Mouse (Mus musculus) C2C12 (cell line): ENCODE data around the gene Chl1.

Source experiments
- CTCF ChIP-seq: IDR thresholded peaks from one replicate; pipeline ENCODE4 v1.5.1; 2011; ENCODE audit not compliant: control insufficient read depth, insufficient read depth, insufficient read length
- USF1 ChIP-seq: IDR thresholded peaks from one replicate; pipeline ENCODE4 v1.6.1; 2011; ENCODE audit warnings: low read depth, mild to moderate bottlenecking, control low read depth, moderate library complexity

DNA sequence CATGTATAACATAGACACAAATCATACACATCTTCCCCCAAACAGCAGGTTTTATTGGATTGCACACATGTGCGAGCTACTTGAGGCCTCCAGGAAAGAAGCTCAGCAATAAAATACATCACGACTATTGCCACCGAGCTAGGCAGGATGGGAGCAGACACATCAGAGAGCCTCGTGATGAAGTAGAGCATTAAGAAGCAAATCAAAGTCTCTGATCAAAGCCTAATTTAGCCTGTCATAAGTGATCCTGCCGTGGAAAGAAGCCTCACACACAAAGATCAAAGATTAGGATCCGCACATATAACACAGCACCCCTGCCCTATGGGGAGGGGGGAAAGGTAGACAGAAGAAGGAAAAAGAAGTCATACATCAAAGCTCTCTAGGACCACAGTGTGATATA, 54.4 kb downstream of the Chl1 start:
- no peak for TF ChIP-seq USF1
- TF ChIP-seq CTCF: no peak
